Mouse (Mus musculus) testis, adult 2 months (tissue): ENCODE measurements around the gene Arl11.

Experiments
- CTCF ChIP-seq: fragments of 200-500 bp; IDR thresholded peaks from 2 replicates; pipeline ENCODE4 v1.5.1; 2012; ENCODE audit warnings: low read depth, mild to moderate bottlenecking, inconsistent platforms, low read length, moderate library complexity; ENCODE audit not compliant: control insufficient read depth, insufficient read depth, insufficient replicate concordance
- POLR2A ChIP-seq: fragments of 200-500 bp; IDR thresholded peaks from 2 replicates; pipeline ENCODE4 v1.6.1; 2012; ENCODE audit warnings: low read depth, mild to moderate bottlenecking, inconsistent platforms, low read length, moderate library complexity; ENCODE audit not compliant: control insufficient read depth

DNA sequence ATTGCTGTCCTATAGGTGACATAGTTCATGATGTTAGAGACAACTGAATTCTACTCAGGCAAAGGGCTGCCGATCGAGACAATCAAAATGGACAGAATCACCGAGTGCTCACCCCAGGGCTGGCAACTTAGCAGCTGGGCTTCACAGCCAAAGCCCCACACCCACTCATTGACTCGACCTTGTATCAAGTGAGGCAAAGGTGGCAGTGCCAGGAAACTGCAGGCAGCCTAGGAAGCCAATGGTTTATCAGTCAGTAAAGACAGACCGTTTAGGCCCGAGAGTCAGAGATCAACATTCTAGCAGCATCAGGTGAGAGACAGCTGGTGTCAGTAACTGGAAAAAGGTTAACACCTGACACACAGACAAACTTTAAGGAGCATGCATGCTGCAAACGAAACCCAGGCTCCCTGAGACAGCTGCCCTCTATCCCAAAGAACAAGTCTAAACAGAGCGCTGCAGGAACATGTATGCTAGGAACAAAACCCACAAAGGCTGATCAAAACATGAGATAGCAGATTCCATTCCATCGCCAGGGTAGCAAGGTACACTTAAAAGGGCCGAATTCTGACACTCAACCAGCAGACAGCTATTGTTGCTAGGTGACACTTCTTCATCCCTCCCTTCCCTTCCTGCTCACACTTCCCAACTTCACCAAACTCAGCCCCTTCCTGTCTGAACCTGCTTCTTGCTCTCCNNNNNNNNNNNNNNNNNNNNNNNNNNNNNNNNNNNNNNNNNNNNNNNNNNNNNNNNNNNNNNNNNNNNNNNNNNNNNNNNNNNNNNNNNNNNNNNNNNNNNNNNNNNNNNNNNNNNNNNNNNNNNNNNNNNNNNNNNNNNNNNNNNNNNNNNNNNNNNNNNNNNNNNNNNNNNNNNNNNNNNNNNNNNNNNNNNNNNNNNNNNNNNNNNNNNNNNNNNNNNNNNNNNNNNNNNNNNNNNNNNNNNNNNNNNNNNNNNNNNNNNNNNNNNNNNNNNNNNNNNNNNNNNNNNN is 45.0 kb downstream of the Arl11 start:
- no peak for TF ChIP-seq POLR2A
- TF ChIP-seq CTCF = no peak
